Mouse (Mus musculus) heart, postnatal 0 days (tissue): ENCODE measurements at regions not wholly inside any gene's neighbourhood (a gene's known extent, or its start where the extent isn't known, plus 50 kb on each side); places are given as distances from the start of the nearest gene placed in this dataset.

Experiments
- ATAC-seq: fragments of 200-750 bp; cut with Nextera tagmentation; 2 replicates; pipeline ENCODE4 v1.8.0; 2017; ENCODE audit warnings: low read depth, moderate number of reproducible peaks, moderate library complexity; ENCODE audit not compliant: insufficient read depth
- DNase-seq: peaks from one replicate; pipeline ENCODE4 v3.0.0-alpha.2; 2016; ENCODE audit warnings: low spot score
- H3K27ac ChIP-seq: fragments of 300-500 bp; sonication (generic); 2 replicates; pipeline ENCODE4 v1.5.1; 2014; ENCODE audit warnings: low read depth, mild to moderate bottlenecking
- H3K27me3 ChIP-seq: fragments of 300-500 bp; sonication (generic); 2 replicates; pipeline ENCODE4 v1.6.1; 2014; ENCODE audit warnings: low read length, mixed read lengths; ENCODE audit not compliant: control insufficient read depth, insufficient read depth
- H3K36me3 ChIP-seq: fragments of 300-500 bp; sonication (generic); replicated peaks from 2 replicates; pipeline ENCODE4 v1.6.1; 2014; ENCODE audit warnings: low read length, mixed read lengths; ENCODE audit not compliant: control insufficient read depth, insufficient read depth
- H3K4me1 ChIP-seq: fragments of 300-500 bp; sonication (generic); 2 replicates; pipeline ENCODE4 v1.6.1; 2014; ENCODE audit warnings: antibody characterized with exemption; ENCODE audit not compliant: control insufficient read depth, insufficient read depth
- H3K4me2 ChIP-seq: fragments of 300-500 bp; sonication (generic); 2 replicates; pipeline ENCODE4 v1.6.1; 2014; ENCODE audit warnings: low read depth, mild to moderate bottlenecking, low read length, moderate library complexity
- H3K4me3 ChIP-seq: fragments of 300-500 bp; sonication (generic); 2 replicates; pipeline ENCODE4 v1.5.1; 2014; ENCODE audit warnings: low read depth, low read length
- H3K9ac ChIP-seq: fragments of 300-500 bp; sonication (generic); replicated peaks from 2 replicates; pipeline ENCODE4 v1.6.1; 2014; ENCODE audit warnings: low read depth, low read length, mixed read lengths
- H3K9me3 ChIP-seq: fragments of 300-500 bp; sonication (generic); replicated peaks from 2 replicates; pipeline ENCODE4 v1.6.1; 2016; ENCODE audit warnings: low read length; ENCODE audit not compliant: control insufficient read depth
- CTCF ChIP-seq: IDR thresholded peaks from 2 replicates; pipeline ENCODE4 v1.5.1; 2016; ENCODE audit warnings: antibody characterized with exemption, control low read depth, low read depth
- EP300 ChIP-seq: IDR thresholded peaks from 2 replicates; pipeline ENCODE4 v1.6.1; 2016; ENCODE audit warnings: antibody characterized with exemption, low read depth
- WGBS: fragments of 180-500 bp; shearing (Covaris S2); extraction: QIAGEN DNeasy Blood & Tissue Kit; methylation state at CpG from one replicate; pipeline ENCODE4 v1.1.7; 2014; 5-methylcytosine and 5-hydroxymethylcytosine counted together

DNA sequence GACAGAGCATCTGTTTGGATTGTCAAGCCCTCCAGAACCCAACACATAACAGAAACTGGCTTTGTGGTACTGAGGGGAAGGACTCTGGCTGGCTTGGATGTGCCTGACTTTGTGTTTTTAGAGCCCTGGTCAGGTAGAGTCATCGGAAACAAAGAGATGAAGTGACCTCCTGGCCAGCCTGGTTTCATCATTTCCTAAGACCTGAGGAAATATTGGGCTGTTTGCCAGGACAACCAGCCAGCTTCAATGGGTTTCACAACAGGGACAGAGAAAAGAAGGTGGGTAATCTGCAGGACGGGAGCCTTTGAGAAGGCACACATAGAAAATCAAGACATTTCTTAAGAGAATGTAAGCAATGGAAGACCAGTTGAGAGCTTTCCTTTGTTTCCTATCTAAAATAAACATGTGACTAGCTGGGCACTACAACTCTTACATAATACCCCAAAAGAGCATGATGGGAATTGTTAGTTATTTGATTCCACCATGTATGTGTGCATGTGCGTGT is 258.1 kb upstream of the Ppargc1a start:
- no peak for DNase-seq
- TF ChIP-seq CTCF, result no peak
- no peak for TF ChIP-seq EP300
- H3K9me3 ChIP-seq, result no peaks in the 10 kb centered on the region
- H3K4me3 ChIP-seq, result no peak overlapping the region
- no peak overlapping the region for H3K9ac ChIP-seq
- no peak for ATAC-seq
- no peaks in the 10 kb centered on the region for H3K36me3 ChIP-seq
- H3K4me2 ChIP-seq, result no peak overlapping the region
- WGBS, result 86% methylated on average over 3 of the region's 3 CpGs
- H3K27ac ChIP-seq, result no peak overlapping the region
- no peaks in the 10 kb centered on the region for H3K4me1 ChIP-seq
- no peaks in the 10 kb centered on the region for H3K27me3 ChIP-seq

DNA sequence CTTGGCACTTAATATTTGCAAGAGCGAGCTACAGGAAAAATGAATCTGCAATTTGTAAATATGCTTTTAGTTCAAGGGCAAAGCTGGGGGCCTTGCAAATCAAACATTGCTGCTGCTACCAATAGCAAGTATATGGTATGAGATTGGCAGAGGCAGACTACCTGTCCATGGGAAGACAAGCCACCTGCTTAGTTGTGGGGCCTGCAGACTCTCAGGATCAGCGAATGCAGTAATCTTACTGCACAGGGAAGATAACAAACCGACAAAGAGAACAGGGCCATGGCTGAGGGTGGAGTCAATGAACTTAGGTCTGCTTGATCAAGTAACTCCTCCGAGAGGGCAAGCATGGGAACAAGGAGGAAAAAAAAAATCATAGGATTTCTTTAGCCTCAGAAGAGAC is 257.2 kb upstream of the Ppargc1a start:
- no peaks in the 10 kb centered on the region for H3K9me3 ChIP-seq
- DNase-seq (no peak), ATAC-seq (no peak)
- H3K9ac ChIP-seq, result no peak overlapping the region
- no peak overlapping the region for H3K4me2 ChIP-seq
- 61% methylated on average over 4 of the region's 4 CpGs for WGBS
- TF ChIP-seq EP300 (no peak), CTCF (no peak)
- H3K27ac ChIP-seq, result no peak overlapping the region
- no peaks in the 10 kb centered on the region for H3K27me3 ChIP-seq
- no peak overlapping the region for H3K4me3 ChIP-seq
- no peaks in the 10 kb centered on the region for H3K36me3 ChIP-seq
- no peaks in the 10 kb centered on the region for H3K4me1 ChIP-seq

DNA sequence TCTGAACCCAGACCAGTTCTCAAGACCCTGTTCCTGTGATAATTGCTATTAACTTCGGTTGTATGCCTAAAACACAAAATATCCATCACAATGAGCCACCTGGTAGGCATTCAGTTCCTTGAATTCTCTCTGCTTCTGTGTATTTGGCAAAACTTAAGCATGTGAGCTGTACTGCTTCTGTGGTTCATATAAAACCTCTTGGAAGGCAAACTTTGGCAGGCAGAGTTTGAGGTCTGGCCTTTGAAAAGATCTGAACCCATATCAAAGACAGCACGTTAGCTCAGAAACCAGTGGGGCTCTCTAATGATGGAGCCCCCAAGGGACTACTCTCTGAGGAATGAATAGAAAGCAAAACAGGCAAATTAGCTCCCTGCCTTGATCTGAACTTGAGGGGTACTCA is 256.1 kb upstream of the Ppargc1a start:
- no peak overlapping the region for H3K9ac ChIP-seq
- no peaks in the 10 kb centered on the region for H3K4me1 ChIP-seq
- 83% methylated on average over 2 of the region's 2 CpGs for WGBS
- H3K9me3 ChIP-seq, result no peaks in the 10 kb centered on the region
- H3K27me3 ChIP-seq, result no peaks in the 10 kb centered on the region
- ATAC-seq (no peak), DNase-seq (no peak)
- H3K36me3 ChIP-seq, result no peaks in the 10 kb centered on the region
- no peak overlapping the region for H3K4me3 ChIP-seq
- TF ChIP-seq EP300, result no peak
- TF ChIP-seq CTCF, result no peak
- no peak overlapping the region for H3K27ac ChIP-seq
- H3K4me2 ChIP-seq, result no peak overlapping the region

- WGBS, result 77% methylated on average over 2 of the region's 2 CpGs
- H3K4me3 ChIP-seq, result no peak overlapping the region
- H3K27ac ChIP-seq, result no peak overlapping the region
- H3K27me3 ChIP-seq, result no peaks in the 10 kb centered on the region
- no peaks in the 10 kb centered on the region for H3K9me3 ChIP-seq
- H3K36me3 ChIP-seq, result no peaks in the 10 kb centered on the region
- no peaks in the 10 kb centered on the region for H3K4me1 ChIP-seq
- H3K4me2 ChIP-seq, result no peak overlapping the region
- TF ChIP-seq CTCF (no peak), EP300 (no peak)
- H3K9ac ChIP-seq, result no peak overlapping the region
- ATAC-seq (no peak), DNase-seq (no peak)
These were observed 248.7 kb upstream of the Ppargc1a start for GRCm38 (mm10) chr5:51816258-51816657.

- H3K9me3 ChIP-seq, result no peaks in the 10 kb centered on the region
- no peaks in the 10 kb centered on the region for H3K36me3 ChIP-seq
- WGBS, result 69% methylated on average over 2 of the region's 2 CpGs
- TF ChIP-seq CTCF (no peak), EP300 (no peak)
- no peak overlapping the region for H3K4me2 ChIP-seq
- DNase-seq, result no peak
- no peak overlapping the region for H3K9ac ChIP-seq
- no peak overlapping the region for H3K27ac ChIP-seq
- H3K4me3 ChIP-seq, result no peak overlapping the region
- H3K27me3 ChIP-seq, result no peaks in the 10 kb centered on the region
- no peak for ATAC-seq
- H3K4me1 ChIP-seq, result no peaks in the 10 kb centered on the region
These were observed 244.2 kb upstream of the Ppargc1a start for GRCm38 (mm10) chr5:51811728-51812127.

DNA sequence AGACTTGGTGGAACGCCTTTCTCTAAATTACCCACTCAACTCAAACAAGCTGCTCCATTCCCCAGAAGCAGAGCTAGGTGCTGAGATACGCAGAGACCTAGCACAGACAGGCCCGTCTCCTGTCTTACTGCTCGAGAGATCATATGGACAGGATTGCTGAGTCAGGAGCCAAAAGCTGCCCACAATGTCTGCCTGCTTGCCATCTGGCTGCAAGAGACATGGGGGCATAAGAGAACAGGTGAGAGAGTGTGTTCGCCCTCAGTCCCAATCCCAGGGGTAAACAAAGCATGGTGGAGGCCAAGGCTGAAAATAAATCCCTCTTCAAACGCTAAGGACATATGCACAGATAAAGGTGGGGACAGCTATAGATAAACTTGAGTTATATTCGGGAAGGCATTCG is 234.0 kb upstream of the Ppargc1a start:
- DNase-seq (peak; percentile 6), ATAC-seq (no peak)
- Histone ChIP-seq H3K4me2 (no peak overlapping the region), H3K27me3 (no peaks in the 10 kb centered on the region), H3K27ac (no peak overlapping the region), H3K36me3 (no peaks in the 10 kb centered on the region), H3K9ac (no peak overlapping the region), H3K4me1 (peaks cover 13% of the 10 kb centered on the region), H3K4me3 (no peak overlapping the region), H3K9me3 (no peaks in the 10 kb centered on the region)
- 55% methylated on average over 8 of the region's 8 CpGs for WGBS
- TF ChIP-seq EP300 (no peak), CTCF (no peak)
